Mouse (Mus musculus) intestine, embryonic 15.5 days (tissue): ENCODE data around the gene Ilvbl. TPM values are rescaled to one million over a fixed set of nuclear protein-coding genes. Genes with fewer than 3 reads are reported as not detected.
"Not testable (repeated sequence)": the region's sequence is repeated elsewhere in the genome, so short reads cannot be mapped to it uniquely, and the experiment has no call there.

Source experiments
- ATAC-seq: fragments of 200-750 bp; cut with Nextera tagmentation; 2 replicates; pipeline ENCODE4 v1.8.0; 2017; ENCODE audit warnings: moderate TSS enrichment, moderate library complexity
- H3K27ac ChIP-seq: fragments of 300-500 bp; sonication (generic); 2 replicates; pipeline ENCODE4 v1.5.1; 2015; ENCODE audit warnings: mild to moderate bottlenecking, inconsistent platforms
- H3K27me3 ChIP-seq: fragments of 300-500 bp; sonication (generic); replicated peaks from 2 replicates; pipeline ENCODE4 v1.6.1; 2015; ENCODE audit warnings: inconsistent platforms
- H3K36me3 ChIP-seq: fragments of 300-500 bp; sonication (generic); 2 replicates; pipeline ENCODE4 v1.6.1; 2015; ENCODE audit warnings: inconsistent platforms
- H3K4me1 ChIP-seq: fragments of 300-500 bp; sonication (generic); replicated peaks from 2 replicates; pipeline ENCODE4 v1.6.1; 2015; ENCODE audit warnings: inconsistent platforms
- H3K4me2 ChIP-seq: fragments of 300-500 bp; sonication (generic); replicated peaks from 2 replicates; pipeline ENCODE4 v1.6.1; 2015; ENCODE audit warnings: mild to moderate bottlenecking, inconsistent platforms
- H3K4me3 ChIP-seq: fragments of 300-500 bp; sonication (generic); replicated peaks from 2 replicates; pipeline ENCODE4 v1.5.1; 2015; ENCODE audit warnings: inconsistent platforms
- H3K9ac ChIP-seq: fragments of 300-500 bp; sonication (generic); 2 replicates; pipeline ENCODE4 v1.6.1; 2015; ENCODE audit warnings: inconsistent platforms
- H3K9me3 ChIP-seq: fragments of 300-500 bp; sonication (generic); 2 replicates; pipeline ENCODE4 v1.6.1; 2016; ENCODE audit warnings: inconsistent platforms
- WGBS: fragments of 180-500 bp; shearing (Covaris S2); methylation state at CpG from one replicate; pipeline ENCODE4 v1.1.7; 2015; 5-methylcytosine and 5-hydroxymethylcytosine counted together
- polyA plus RNA-seq: library from polyadenylated mRNA; unstranded; fragments of >200 nt; fragmentation: Nextera tagmentation; extraction: Ambion mirVana; gene quantifications from 2 replicates; pipeline ENCODE4 v1.2.1, GENCODE M21; 2015

Ilvbl gene
- 59.4 and 63.9 TPM in 2 replicates for polyA plus RNA-seq

GRCm38 (mm10) chr10:78574250-78575104, at the start of gene Ilvbl:
Ilvbl (plus strand) TSS chr10:78574346.
- WGBS = under 1% methylated on average over 51 of the region's 51 CpGs
- Histone ChIP-seq H3K4me2 (peak within 1 kb of the TSS; percentile 77), H3K27me3 (no peaks in the 10 kb centered on the region), H3K36me3 (peaks cover 8% of the 10 kb centered on the region; the same call in 1 of the 2 replicates), H3K9ac (peak within 1 kb of the TSS; percentile 74), H3K4me1 (peaks cover 7% of the 10 kb centered on the region), H3K4me3 (peak within 1 kb of the TSS; percentile 47), H3K27ac (peak within 1 kb of the TSS; percentile 84), H3K9me3 (no peaks in the 10 kb centered on the region)
- ATAC-seq = peak; percentile 93

- not testable (repeated sequence) for ATAC-seq, H3K9me3 ChIP-seq
Observed at GRCm38 (mm10) chr10:78525071-78525470, 49.1 kb upstream of the Ilvbl start.

GRCm38 (mm10) chr10:78525511-78525910, 48.6 kb upstream of the Ilvbl start:
- Histone ChIP-seq H3K4me3 (no peak overlapping the region), H3K9ac (no peak overlapping the region), H3K36me3 (no peaks in the 10 kb centered on the region), H3K4me2 (no peak overlapping the region), H3K27ac (no peak overlapping the region), H3K4me1 (no peaks in the 10 kb centered on the region), H3K9me3 (no peaks in the 10 kb centered on the region), H3K27me3 (no peaks in the 10 kb centered on the region)
- WGBS = 57% methylated on average over 4 of the region's 4 CpGs
- no peak for ATAC-seq

More at GRCm38 (mm10) chr10:78525071-78525470, 49.1 kb upstream of the Ilvbl start:
- not testable (repeated sequence) for H3K27me3 ChIP-seq, H3K4me2 ChIP-seq, H3K36me3 ChIP-seq, H3K4me1 ChIP-seq, H3K4me3 ChIP-seq, H3K27ac ChIP-seq, H3K9ac ChIP-seq
- WGBS = 57% methylated on average over 3 of the region's 3 CpGs

GRCm38 (mm10) chr10:78540943-78541342, 33.2 kb upstream of the Ilvbl start:
- H3K36me3 ChIP-seq = no peaks in the 10 kb centered on the region
- no peak overlapping the region for H3K4me2 ChIP-seq
- H3K9me3 ChIP-seq = no peaks in the 10 kb centered on the region
- H3K9ac ChIP-seq = no peak overlapping the region
- no peaks in the 10 kb centered on the region for H3K27me3 ChIP-seq
- H3K4me3 ChIP-seq = no peak overlapping the region
- H3K27ac ChIP-seq = no peak overlapping the region
- WGBS = 57% methylated on average over 2 of the region's 2 CpGs
- no peaks in the 10 kb centered on the region for H3K4me1 ChIP-seq
- ATAC-seq = no peak

GRCm38 (mm10) chr10:78565070-78565469, 9.1 kb upstream of the Ilvbl start:
- Histone ChIP-seq H3K4me1 (no peaks in the 10 kb centered on the region), H3K36me3 (no peaks in the 10 kb centered on the region), H3K4me3 (no peak overlapping the region), H3K27me3 (no peaks in the 10 kb centered on the region), H3K27ac (no peak overlapping the region), H3K9ac (no peak overlapping the region), H3K9me3 (no peaks in the 10 kb centered on the region), H3K4me2 (no peak overlapping the region)
- 77% methylated on average over 1 of the region's 1 CpGs for WGBS
- ATAC-seq = no peak

GRCm38 (mm10) chr10:78569191-78569590, 5.0 kb upstream of the Ilvbl start:
- 74% methylated on average over 3 of the region's 3 CpGs for WGBS
- Histone ChIP-seq H3K36me3 (no peaks in the 10 kb centered on the region), H3K4me2 (no peak overlapping the region), H3K27me3 (no peaks in the 10 kb centered on the region), H3K4me3 (no peak overlapping the region), H3K4me1 (no peaks in the 10 kb centered on the region), H3K9me3 (no peaks in the 10 kb centered on the region), H3K27ac (no peak overlapping the region), H3K9ac (no peak overlapping the region)
- no peak for ATAC-seq

- H3K27me3 ChIP-seq = no peaks in the 10 kb centered on the region
- no peaks in the 10 kb centered on the region for H3K4me1 ChIP-seq
- H3K9ac ChIP-seq = no peak overlapping the region
- no peak overlapping the region for H3K4me3 ChIP-seq
- H3K36me3 ChIP-seq = no peaks in the 10 kb centered on the region
- no peak for ATAC-seq
- H3K4me2 ChIP-seq = no peak overlapping the region
- no peaks in the 10 kb centered on the region for H3K9me3 ChIP-seq
- H3K27ac ChIP-seq = no peak overlapping the region
- WGBS = 55% methylated on average over 3 of the region's 3 CpGs
Observed at GRCm38 (mm10) chr10:78569686-78570085, 4.5 kb upstream of the Ilvbl start.

GRCm38 (mm10) chr10:78570416-78570815, 3.7 kb upstream of the Ilvbl start:
- no peak for ATAC-seq
- Histone ChIP-seq H3K36me3 (no peaks in the 10 kb centered on the region), H3K4me2 (no peak overlapping the region), H3K9ac (no peak overlapping the region), H3K4me3 (no peak overlapping the region), H3K27ac (no peak overlapping the region), H3K27me3 (no peaks in the 10 kb centered on the region), H3K9me3 (no peaks in the 10 kb centered on the region), H3K4me1 (peaks cover 2% of the 10 kb centered on the region)
- 65% methylated on average over 6 of the region's 6 CpGs for WGBS

- H3K36me3 ChIP-seq = no peaks in the 10 kb centered on the region
- H3K4me1 ChIP-seq = peaks cover 7% of the 10 kb centered on the region
- no peaks in the 10 kb centered on the region for H3K9me3 ChIP-seq
- no peak for ATAC-seq
- H3K27me3 ChIP-seq = no peaks in the 10 kb centered on the region
- H3K9ac ChIP-seq = no peak overlapping the region
- H3K4me3 ChIP-seq = no peak overlapping the region
- H3K27ac ChIP-seq = no peak overlapping the region
- WGBS = 64% methylated on average over 2 of the region's 2 CpGs
- no peak overlapping the region for H3K4me2 ChIP-seq
Observed at GRCm38 (mm10) chr10:78570897-78571296, 3.2 kb upstream of the Ilvbl start.

- Histone ChIP-seq H3K4me2 (no peak overlapping the region), H3K27ac (no peak overlapping the region), H3K4me3 (no peak overlapping the region), H3K36me3 (peaks cover 3% of the 10 kb centered on the region; the same call in 1 of the 2 replicates), H3K9ac (no peak overlapping the region), H3K9me3 (no peaks in the 10 kb centered on the region), H3K27me3 (no peaks in the 10 kb centered on the region), H3K4me1 (peaks cover 7% of the 10 kb centered on the region)
- 63% methylated on average over 3 of the region's 3 CpGs for WGBS
- no peak for ATAC-seq
Observed at GRCm38 (mm10) chr10:78573226-78573625, 920 bp upstream of the Ilvbl start.

- Histone ChIP-seq H3K9ac (peak overlapping the region; percentile 74), H3K4me2 (peak overlapping the region; percentile 77), H3K36me3 (peaks cover 11% of the 10 kb centered on the region; the same call in 1 of the 2 replicates), H3K27ac (peak overlapping the region; percentile 84), H3K4me3 (peak overlapping the region; percentile 47), H3K9me3 (no peaks in the 10 kb centered on the region), H3K27me3 (no peaks in the 10 kb centered on the region), H3K4me1 (peaks cover 7% of the 10 kb centered on the region)
- WGBS = 7% methylated on average over 13 of the region's 13 CpGs
- ATAC-seq = peak; percentile 74
Observed at GRCm38 (mm10) chr10:78575105-78575632, 1.0 kb downstream of the Ilvbl start.

GRCm38 (mm10) chr10:78575690-78576089, 1.5 kb downstream of the Ilvbl start:
- peaks cover 7% of the 10 kb centered on the region for H3K4me1 ChIP-seq
- no peaks in the 10 kb centered on the region for H3K27me3 ChIP-seq
- peaks cover 11% of the 10 kb centered on the region; the same call in 1 of the 2 replicates for H3K36me3 ChIP-seq
- peak overlapping the region; percentile 47 for H3K4me3 ChIP-seq
- H3K9me3 ChIP-seq = no peaks in the 10 kb centered on the region
- 64% methylated on average over 2 of the region's 2 CpGs for WGBS
- ATAC-seq = no peak
- peak overlapping the region; percentile 77 for H3K4me2 ChIP-seq
- 0 out of 2 replicates have a peak overlapping the region, but pooled peaks have one; percentile 84 for H3K27ac ChIP-seq
- peak overlapping the region; percentile 74; the same call in 1 of the 2 replicates for H3K9ac ChIP-seq
